Mouse (Mus musculus): ENCODE results near the gene Fbxo33. TPM values are rescaled to one million over a fixed set of nuclear protein-coding genes. Genes with fewer than 3 reads are reported as not detected.
A peak's percentile ranks its signal among the peaks of the same experiment; 100 is the strongest.

Gene Fbxo33
- polyA plus RNA-seq, 1 experiment from 2014 or later = 11.9 TPM

DNA sequence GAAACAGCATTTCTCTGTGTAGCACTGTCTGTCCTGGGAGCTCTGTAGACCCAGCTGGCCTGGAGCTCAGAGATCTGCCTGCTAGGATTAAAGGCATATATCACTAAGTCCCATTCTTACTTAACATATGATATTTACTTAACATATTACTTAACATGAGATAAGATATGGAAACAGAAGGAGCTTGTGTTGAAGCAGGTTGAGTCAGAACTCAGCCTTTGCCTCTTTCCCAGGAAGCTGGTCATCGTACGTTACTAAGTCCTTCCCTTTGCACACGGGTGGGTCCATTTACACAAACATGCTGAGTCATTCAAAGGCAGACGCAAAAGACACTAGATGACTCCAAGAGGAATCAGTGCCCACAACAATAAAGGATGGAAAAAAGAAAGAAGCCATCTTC lies 20.8 kb downstream of the Fbxo33 start:
- peaks cover 40% of the 10 kb centered on the region for H3K36me3 ChIP-seq (ENCODE audit: control insufficient read depth, insufficient read depth, low read length)
- H3K4me3 ChIP-seq (ENCODE audit: control insufficient read depth in 1 of 2, insufficient read depth in 1 of 2, low read depth in 1 of 2, low read length in 2 of 2) = no peak overlapping the region
- no peak overlapping the region for H3K9ac ChIP-seq (ENCODE audit: low read length)
- H3K4me1 ChIP-seq (ENCODE audit: control insufficient read depth in 2 of 2, insufficient read depth in 2 of 2, low read length in 2 of 2) = peaks cover 0 to 6% of the 10 kb centered on the region in 2 experiments; a peak in 2 of 4 replicates
- ATAC-seq (ENCODE audit: insufficient number of reproducible peaks, insufficient read depth, low FRiP score, low read depth) = no peak
- no peak overlapping the region for H3K27ac ChIP-seq (replicated peaks in 1 of 2; ENCODE audit: control insufficient read depth in 1 of 2, insufficient read depth in 1 of 2, low read depth in 2 of 2, low read length in 2 of 2)
- H3K9me3 ChIP-seq (ENCODE audit: control insufficient read depth, low read length) = no peaks in the 10 kb centered on the region
- H3K27me3 ChIP-seq (ENCODE audit: control insufficient read depth, insufficient read depth, low read length) = no peaks in the 10 kb centered on the region
- H3K4me2 ChIP-seq (ENCODE audit: low read length) = no peak overlapping the region
- 52% methylated on average over 4 of the region's 4 CpGs for WGBS

DNA sequence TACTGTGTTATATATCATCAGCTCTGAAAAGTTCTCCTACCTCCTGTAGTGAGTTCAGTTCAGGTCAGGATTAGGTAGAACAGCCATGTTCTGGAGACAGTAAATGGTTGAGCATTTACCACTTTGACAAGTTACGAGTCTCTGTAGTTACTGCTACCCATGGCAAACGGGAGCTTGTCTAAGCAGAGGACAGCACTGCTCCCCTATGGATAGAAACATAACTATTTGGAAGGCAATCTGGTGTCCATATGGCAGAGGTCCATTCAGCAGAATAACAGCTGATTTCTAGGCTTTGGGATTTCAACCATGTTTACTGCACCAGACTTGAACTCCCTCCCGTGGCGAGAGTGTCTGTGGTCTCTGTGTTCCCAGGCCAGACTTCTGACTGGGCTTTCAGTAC lies 23.6 kb downstream of the Fbxo33 start:
- H3K9me3 ChIP-seq (ENCODE audit: control insufficient read depth, low read length) = no peaks in the 10 kb centered on the region
- peaks cover 25% of the 10 kb centered on the region for H3K36me3 ChIP-seq (ENCODE audit: control insufficient read depth, insufficient read depth, low read length)
- H3K4me3 ChIP-seq (ENCODE audit: control insufficient read depth in 1 of 2, insufficient read depth in 1 of 2, low read depth in 1 of 2, low read length in 2 of 2) = no peak overlapping the region
- H3K4me1 ChIP-seq (ENCODE audit: control insufficient read depth in 2 of 2, insufficient read depth in 2 of 2, low read length in 2 of 2) = peaks cover 0 to 6% of the 10 kb centered on the region in 2 experiments; a peak in 2 of 4 replicates
- H3K27me3 ChIP-seq (ENCODE audit: control insufficient read depth, insufficient read depth, low read length) = no peaks in the 10 kb centered on the region
- 91% methylated on average over 4 of the region's 4 CpGs for WGBS
- ATAC-seq (ENCODE audit: insufficient number of reproducible peaks, insufficient read depth, low FRiP score, low read depth) = no peak
- no peak overlapping the region for H3K4me2 ChIP-seq (ENCODE audit: low read length)
- no peak overlapping the region for H3K9ac ChIP-seq (ENCODE audit: low read length)
- no peak overlapping the region for H3K27ac ChIP-seq (replicated peaks in 1 of 2; ENCODE audit: control insufficient read depth in 1 of 2, insufficient read depth in 1 of 2, low read depth in 2 of 2, low read length in 2 of 2)

DNA sequence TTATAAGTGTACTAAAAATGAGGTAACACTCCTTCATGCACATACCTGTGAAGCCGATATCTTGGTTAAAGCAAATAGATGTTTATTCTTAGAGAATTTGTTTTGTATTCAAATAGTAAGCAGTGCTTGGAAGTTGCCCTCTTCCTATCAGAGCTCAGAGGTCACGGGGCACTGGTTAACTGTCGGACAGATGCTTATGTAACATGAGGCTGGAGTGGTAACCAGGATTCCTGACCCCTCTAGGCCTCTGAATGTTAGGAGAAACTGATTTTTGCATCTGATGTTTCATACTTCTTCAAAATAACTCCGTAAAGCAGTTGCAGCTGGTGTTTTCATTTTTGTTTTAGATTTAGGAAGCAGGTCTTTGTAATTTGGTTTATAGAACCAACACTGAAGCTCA lies 24.5 kb downstream of the Fbxo33 start:
- H3K9ac ChIP-seq (ENCODE audit: low read length) = no peak overlapping the region

DNA sequence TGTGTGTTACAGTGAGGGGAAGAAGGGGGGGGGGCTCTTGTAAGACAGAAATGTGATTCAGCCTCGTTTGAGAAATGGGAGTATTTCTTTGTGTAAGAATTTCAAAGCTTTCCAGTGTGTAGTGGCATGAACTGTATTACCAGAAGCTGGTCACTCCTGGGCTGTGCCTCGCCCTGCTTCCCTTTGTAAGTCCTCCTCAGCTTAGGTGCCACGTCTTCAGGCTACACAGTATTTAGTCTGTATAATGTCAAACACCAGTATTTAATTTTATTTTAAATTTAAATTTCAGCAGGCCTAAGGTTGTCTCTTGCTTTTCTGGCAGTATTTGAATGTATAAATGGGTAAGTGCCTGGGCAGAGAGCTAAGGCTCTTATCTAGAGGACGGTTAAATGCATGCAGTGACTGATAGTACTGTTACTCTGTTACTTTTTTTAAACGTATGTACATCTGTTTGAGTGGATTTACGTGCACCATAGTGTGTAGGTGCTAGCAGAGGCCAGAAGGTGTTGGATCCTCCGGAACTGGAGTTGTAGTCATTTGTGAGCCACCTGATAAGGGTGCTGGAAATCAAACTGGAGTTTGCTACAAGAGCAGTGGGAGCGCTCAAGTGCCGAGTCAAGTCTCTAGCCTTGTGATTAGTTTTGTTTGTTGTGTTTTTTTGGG lies 25.1 kb downstream of the Fbxo33 start:
- Histone ChIP-seq H3K27me3 (ENCODE audit: control insufficient read depth, insufficient read depth, low read length) (no peaks in the 10 kb centered on the region), H3K36me3 (ENCODE audit: control insufficient read depth, insufficient read depth, low read length) (peaks cover 23% of the 10 kb centered on the region), H3K9ac (ENCODE audit: low read length) (no peak overlapping the region), H3K4me2 (ENCODE audit: low read length) (no peak overlapping the region), H3K9me3 (ENCODE audit: control insufficient read depth, low read length) (no peaks in the 10 kb centered on the region), H3K4me1 (ENCODE audit: control insufficient read depth in 2 of 2, insufficient read depth in 2 of 2, low read length in 2 of 2) (peaks cover 0 to 6% of the 10 kb centered on the region in 2 experiments; a peak in 2 of 4 replicates), H3K4me3 (ENCODE audit: control insufficient read depth in 1 of 2, insufficient read depth in 1 of 2, low read depth in 1 of 2, low read length in 2 of 2) (no peak overlapping the region), H3K27ac (replicated peaks in 1 of 2; ENCODE audit: control insufficient read depth in 1 of 2, insufficient read depth in 1 of 2, low read depth in 2 of 2, low read length in 2 of 2) (peak overlapping the region; percentile 37 to 49; a peak in 3 of 4 replicates)
- WGBS = 33% methylated on average over 9 of the region's 9 CpGs
- no peak for ATAC-seq (ENCODE audit: insufficient number of reproducible peaks, insufficient read depth, low FRiP score, low read depth)

More for the DNA sequence above, 24.5 kb downstream of the Fbxo33 start:
- Histone ChIP-seq H3K4me1 (ENCODE audit: control insufficient read depth in 2 of 2, insufficient read depth in 2 of 2, low read length in 2 of 2) (peaks cover 0 to 6% of the 10 kb centered on the region in 2 experiments; a peak in 2 of 4 replicates), H3K4me2 (ENCODE audit: low read length) (no peak overlapping the region), H3K9me3 (ENCODE audit: control insufficient read depth, low read length) (no peaks in the 10 kb centered on the region), H3K27me3 (ENCODE audit: control insufficient read depth, insufficient read depth, low read length) (no peaks in the 10 kb centered on the region), H3K36me3 (ENCODE audit: control insufficient read depth, insufficient read depth, low read length) (peaks cover 24% of the 10 kb centered on the region), H3K27ac (replicated peaks in 1 of 2; ENCODE audit: control insufficient read depth in 1 of 2, insufficient read depth in 1 of 2, low read depth in 2 of 2, low read length in 2 of 2) (peak overlapping the region in 1 of 2 experiments; percentile 49; a peak in 1 of 4 replicates), H3K4me3 (ENCODE audit: control insufficient read depth in 1 of 2, insufficient read depth in 1 of 2, low read depth in 1 of 2, low read length in 2 of 2) (no peak overlapping the region)
- ATAC-seq (ENCODE audit: insufficient number of reproducible peaks, insufficient read depth, low FRiP score, low read depth) = no peak
- WGBS = 74% methylated on average over 4 of the region's 4 CpGs

DNA sequence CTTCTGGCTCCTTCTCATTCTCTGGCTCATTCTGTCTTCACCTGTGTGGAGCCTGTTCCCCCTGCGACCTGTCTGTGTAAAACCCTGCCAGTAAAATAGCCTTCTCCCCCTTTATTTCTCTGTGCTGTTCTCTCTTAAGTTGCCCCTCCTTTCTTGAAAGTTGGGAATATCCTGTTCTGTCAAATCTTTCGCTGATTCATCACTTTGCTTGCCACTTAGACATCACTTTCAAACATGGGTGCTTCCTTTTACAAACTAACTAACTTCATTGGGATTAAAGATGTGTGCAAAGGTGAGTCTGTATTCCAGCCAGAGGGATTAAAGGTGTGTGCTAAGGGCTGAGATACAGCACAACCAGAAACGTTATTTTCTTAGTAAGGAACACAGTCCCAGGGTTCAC lies 25.9 kb downstream of the Fbxo33 start:
- H3K4me1 ChIP-seq (ENCODE audit: control insufficient read depth in 2 of 2, insufficient read depth in 2 of 2, low read length in 2 of 2) = peaks cover 0 to 6% of the 10 kb centered on the region in 2 experiments; a peak in 2 of 4 replicates
- WGBS = 80% methylated on average over 3 of the region's 3 CpGs
- no peaks in the 10 kb centered on the region for H3K27me3 ChIP-seq (ENCODE audit: control insufficient read depth, insufficient read depth, low read length)
- no peak overlapping the region for H3K27ac ChIP-seq (replicated peaks in 1 of 2; ENCODE audit: control insufficient read depth in 1 of 2, insufficient read depth in 1 of 2, low read depth in 2 of 2, low read length in 2 of 2)
- H3K4me3 ChIP-seq (ENCODE audit: control insufficient read depth in 1 of 2, insufficient read depth in 1 of 2, low read depth in 1 of 2, low read length in 2 of 2) = no peak overlapping the region
- H3K36me3 ChIP-seq (ENCODE audit: control insufficient read depth, insufficient read depth, low read length) = peaks cover 27% of the 10 kb centered on the region
- no peak overlapping the region for H3K9ac ChIP-seq (ENCODE audit: low read length)
- no peaks in the 10 kb centered on the region for H3K9me3 ChIP-seq (ENCODE audit: control insufficient read depth, low read length)
- no peak overlapping the region for H3K4me2 ChIP-seq (ENCODE audit: low read length)
- no peak for ATAC-seq (ENCODE audit: insufficient number of reproducible peaks, insufficient read depth, low FRiP score, low read depth)

DNA sequence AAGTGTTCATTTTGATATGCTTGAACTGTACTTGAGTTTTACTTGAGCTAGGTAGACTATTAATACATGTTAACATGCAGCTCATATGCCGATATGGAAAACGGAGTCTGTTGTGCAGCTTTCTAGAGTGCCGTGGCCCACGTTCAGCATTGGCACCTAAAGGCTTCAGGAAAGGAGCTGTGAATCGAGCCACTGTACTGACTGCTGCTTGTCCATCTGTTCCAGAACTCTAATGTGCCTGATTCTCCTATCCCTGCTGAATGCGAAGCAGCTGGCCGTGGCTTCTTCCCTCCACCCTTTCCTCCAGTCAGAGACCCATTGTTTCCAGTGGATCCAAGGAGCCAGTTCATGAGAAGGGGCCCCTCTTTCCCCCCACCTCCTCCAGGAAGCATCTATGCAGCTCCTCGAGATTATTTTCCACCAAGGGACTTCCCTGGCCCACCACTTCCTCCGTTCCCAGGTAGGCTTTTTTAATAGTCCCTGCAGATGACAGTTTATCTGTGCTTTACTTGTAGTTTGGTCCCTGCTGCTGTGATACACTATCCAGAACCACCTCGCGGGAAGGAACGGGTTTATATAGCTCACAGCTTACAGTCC lies 31.3 kb downstream of the Fbxo33 start:
- Histone ChIP-seq H3K4me3 (ENCODE audit: control insufficient read depth in 1 of 2, insufficient read depth in 1 of 2, low read depth in 1 of 2, low read length in 2 of 2) (no peak overlapping the region), H3K9ac (ENCODE audit: low read length) (no peak overlapping the region), H3K27ac (replicated peaks in 1 of 2; ENCODE audit: control insufficient read depth in 1 of 2, insufficient read depth in 1 of 2, low read depth in 2 of 2, low read length in 2 of 2) (no peak overlapping the region), H3K4me1 (ENCODE audit: control insufficient read depth in 2 of 2, insufficient read depth in 2 of 2, low read length in 2 of 2) (no peaks in the 10 kb centered on the region), H3K9me3 (ENCODE audit: control insufficient read depth, low read length) (no peaks in the 10 kb centered on the region), H3K36me3 (ENCODE audit: control insufficient read depth, insufficient read depth, low read length) (peaks cover 72% of the 10 kb centered on the region), H3K27me3 (ENCODE audit: control insufficient read depth, insufficient read depth, low read length) (no peaks in the 10 kb centered on the region), H3K4me2 (ENCODE audit: low read length) (no peak overlapping the region)
- WGBS = 71% methylated on average over 12 of the region's 12 CpGs
- ATAC-seq (ENCODE audit: insufficient number of reproducible peaks, insufficient read depth, low FRiP score, low read depth) = no peak

DNA sequence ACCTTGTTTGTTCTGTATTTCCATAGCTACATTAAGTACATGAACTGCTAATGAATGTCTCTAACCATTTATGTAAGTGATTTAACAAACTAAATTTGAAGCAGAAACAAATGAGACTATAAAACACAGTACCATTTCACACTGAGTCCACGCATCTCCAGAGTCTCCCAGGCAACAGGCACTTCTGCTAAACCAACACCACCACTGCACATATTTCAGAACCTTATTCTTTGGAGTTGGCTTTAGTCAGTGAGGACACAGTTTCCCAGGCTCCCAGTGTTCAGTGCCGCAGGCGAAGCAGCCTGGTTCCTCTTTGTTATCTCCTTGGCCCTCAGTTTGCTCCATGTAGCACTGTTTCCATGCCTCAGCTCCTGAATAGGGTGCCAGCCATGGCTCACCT lies 41.7 kb downstream of the Fbxo33 start:
- WGBS = 97% methylated on average over 3 of the region's 3 CpGs
- Histone ChIP-seq H3K4me1 (ENCODE audit: control insufficient read depth in 2 of 2, insufficient read depth in 2 of 2, low read length in 2 of 2) (no peaks in the 10 kb centered on the region), H3K4me3 (ENCODE audit: control insufficient read depth in 1 of 2, insufficient read depth in 1 of 2, low read depth in 1 of 2, low read length in 2 of 2) (no peak overlapping the region), H3K27ac (replicated peaks in 1 of 2; ENCODE audit: control insufficient read depth in 1 of 2, insufficient read depth in 1 of 2, low read depth in 2 of 2, low read length in 2 of 2) (no peak overlapping the region), H3K36me3 (ENCODE audit: control insufficient read depth, insufficient read depth, low read length) (peaks cover 93% of the 10 kb centered on the region), H3K4me2 (ENCODE audit: low read length) (no peak overlapping the region), H3K9ac (ENCODE audit: low read length) (no peak overlapping the region), H3K9me3 (ENCODE audit: control insufficient read depth, low read length) (no peaks in the 10 kb centered on the region), H3K27me3 (ENCODE audit: control insufficient read depth, insufficient read depth, low read length) (no peaks in the 10 kb centered on the region)
- ATAC-seq (ENCODE audit: insufficient number of reproducible peaks, insufficient read depth, low FRiP score, low read depth) = no peak
